ENCODE assay signal across 14 mouse cellular contexts in the genomic region with DNA sequence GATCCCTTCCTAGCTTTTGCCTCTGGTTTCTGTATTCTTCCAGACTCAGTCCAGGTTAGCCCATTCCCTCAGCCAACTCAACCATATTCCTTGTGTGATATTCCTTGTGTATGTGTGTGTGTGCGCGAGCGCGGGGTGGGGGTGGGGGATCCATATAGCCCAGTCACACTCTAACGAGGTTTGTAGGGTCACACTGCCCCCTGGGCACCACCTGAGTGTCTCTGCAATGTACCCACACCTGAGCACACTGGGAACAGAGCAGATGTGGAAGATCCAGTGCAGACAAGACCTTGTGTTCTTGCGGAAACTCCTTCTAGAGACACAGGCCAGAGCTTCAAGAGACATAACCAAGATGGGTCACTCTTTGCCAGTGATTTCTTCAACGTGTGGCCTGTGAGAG.
DNase-seq lines count a peak whose midpoint lies in the region; ATAC-seq and TF ChIP-seq lines count a peak whose summit lies in the region.
"Had no signal": no experiment of that assay in that cellular context is flagged by ENCODE, and none has a peak within 500 bp of the region (broad histone marks: within the 10 kb centered on the region; RNA-seq: fewer than 3 reads in every experiment).

No protein-coding gene starts in this region.

- ATAC-seq in heart, embryonic 11.5 days (replicated peaks; ENCODE audit: insufficient number of reproducible peaks, low FRiP score, low TSS enrichment), result no peak
- ATAC-seq in midbrain, embryonic 11.5 days (ENCODE audit: low FRiP score), result no peak

- no peak overlapping the region for H3K4me3 ChIP-seq in heart, adult 2 months
- H3K4me3 ChIP-seq in heart, embryonic 11.5 days (ENCODE audit: low read depth, low read length), result no peak overlapping the region
- H3K4me3 ChIP-seq in spleen, adult 2 months (ENCODE audit: extremely low read depth, insufficient read depth, insufficient read length), result no peak overlapping the region
- H3K4me3 ChIP-seq in midbrain, embryonic 11.5 days (ENCODE audit: low read depth, low read length), result no peak overlapping the region
- H3K4me3 ChIP-seq: heart, embryonic 15.5 days; limb, embryonic 10.5 days; megakaryocyte, embryonic 14.5 days had no signal

- 78% methylated on average over 7 of the region's 7 CpGs for WGBS in heart, adult 2 months
- 69% methylated on average over 7 of the region's 7 CpGs for WGBS in heart, embryonic 11.5 days (ENCODE audit: insufficient replicate concordance)
- 85% methylated on average over 7 of the region's 7 CpGs for WGBS in spleen, adult 2 months
- 68% methylated on average over 7 of the region's 7 CpGs for WGBS in midbrain, embryonic 11.5 days

- no peaks in the 10 kb centered on the region for H3K9me3 ChIP-seq in heart, embryonic 11.5 days (replicated peaks; ENCODE audit: control insufficient read depth, low read length)
- no peaks in the 10 kb centered on the region for H3K9me3 ChIP-seq in midbrain, embryonic 11.5 days (ENCODE audit: control insufficient read depth, low read length)
- H3K9me3 ChIP-seq: heart, embryonic 15.5 days; limb, embryonic 10.5 days; megakaryocyte, embryonic 14.5 days had no signal

- TF ChIP-seq POLR2A in heart, adult 2 months (IDR thresholded peaks at IDR 0.05; ENCODE audit: insufficient read depth, low read depth, low read length), result no peak
- TF ChIP-seq POLR2A in spleen, adult 2 months (IDR thresholded peaks at IDR 0.05; ENCODE audit: low read depth, low read length), result no peak

- H3K4me1 ChIP-seq in heart, adult 2 months (ENCODE audit: control insufficient read depth, insufficient read depth, low read length), result peaks cover 13% of the 10 kb centered on the region; the same call in 1 of the 2 replicates
- peaks cover 45% of the 10 kb centered on the region for H3K4me1 ChIP-seq in heart, embryonic 11.5 days (ENCODE audit: control insufficient read depth, insufficient read depth, low read length)
- H3K4me1 ChIP-seq in spleen, adult 2 months (ENCODE audit: control insufficient read depth, insufficient read depth, insufficient read length), result no peaks in the 10 kb centered on the region
- peaks cover 40% of the 10 kb centered on the region for H3K4me1 ChIP-seq in midbrain, embryonic 11.5 days (ENCODE audit: control insufficient read depth, insufficient read depth, low read length)

- peaks cover 3% of the 10 kb centered on the region for H3K79me2 ChIP-seq in heart, adult 2 months (replicated peaks; ENCODE audit: control insufficient read depth, insufficient read depth, low read length)

- DNase-seq in heart, adult 2 months, result no peak
- DNase-seq in spleen, adult 2 months (ENCODE audit: low read depth in 1 of 2, low spot score in 2 of 2), result no peak
- no peak for DNase-seq in spleen, postnatal 4 days (ENCODE audit: low spot score in 2 of 2)
- no peak for DNase-seq in midbrain, embryonic 11.5 days (ENCODE audit: low spot score, missing footprints)
- no peak for DNase-seq in right cerebral cortex, postnatal 14 days
- no peak for DNase-seq in embryo, embryonic 10.5 days (ENCODE audit: low spot score)
- DNase-seq in right cerebral cortex, postnatal 10 days (ENCODE audit: low spot score in 2 of 2), result no peak
- DNase-seq: cerebellum, adult 9-10 months; kidney, adult 18-20 months; lung, embryonic 14.5 days had no signal

- H3K4me2 ChIP-seq in heart, embryonic 11.5 days, result no peak overlapping the region
- H3K4me2 ChIP-seq in midbrain, embryonic 11.5 days, result no peak overlapping the region
- H3K4me2 ChIP-seq: heart, embryonic 15.5 days; lung, embryonic 14.5 days had no signal

- H3K27ac ChIP-seq in heart, adult 2 months, result no peak overlapping the region
- no peak overlapping the region for H3K27ac ChIP-seq in heart, embryonic 11.5 days (ENCODE audit: low read depth, low read length)
- H3K27ac ChIP-seq in spleen, adult 2 months (ENCODE audit: insufficient read depth, low read length), result no peak overlapping the region
- H3K27ac ChIP-seq in midbrain, embryonic 11.5 days (ENCODE audit: low read depth, low read length), result peak overlapping the region; percentile 45; the same call in 1 of the 2 replicates
- H3K27ac ChIP-seq: heart, embryonic 15.5 days; limb, embryonic 10.5 days had no signal

- no peak for TF ChIP-seq EP300 in heart, adult 2 months (IDR thresholded peaks at IDR 0.05; ENCODE audit: insufficient read depth, low read depth, low read length)

- TF ChIP-seq CTCF in heart, adult 2 months (IDR thresholded peaks at IDR 0.05), result peak; percentile 12; the same call in 1 of the 2 replicates
- peak; percentile 20; the same call in 1 of the 2 replicates for TF ChIP-seq CTCF in spleen, adult 2 months (IDR thresholded peaks at IDR 0.05; ENCODE audit: extremely low read depth, insufficient read depth, insufficient read length, insufficient replicate concordance)

- H3K27me3 ChIP-seq in heart, adult 2 months (ENCODE audit: control insufficient read depth, insufficient read depth, low read length), result no peaks in the 10 kb centered on the region
- no peaks in the 10 kb centered on the region for H3K27me3 ChIP-seq in heart, embryonic 11.5 days (ENCODE audit: control insufficient read depth, insufficient read depth, low read length)
- no peaks in the 10 kb centered on the region for H3K27me3 ChIP-seq in spleen, adult 2 months (ENCODE audit: control insufficient read depth, insufficient read depth, low read length)
- H3K27me3 ChIP-seq in midbrain, embryonic 11.5 days (ENCODE audit: control insufficient read depth, insufficient read depth, low read length), result no peaks in the 10 kb centered on the region
- H3K27me3 ChIP-seq: heart, embryonic 15.5 days; megakaryocyte, embryonic 14.5 days had no signal

- H3K9ac ChIP-seq in heart, adult 2 months (ENCODE audit: low read depth, low read length), result no peak overlapping the region
- no peak overlapping the region for H3K9ac ChIP-seq in heart, embryonic 11.5 days (ENCODE audit: low read depth, low read length)
- H3K9ac ChIP-seq in midbrain, embryonic 11.5 days (ENCODE audit: low read length), result no peak overlapping the region
- H3K9ac ChIP-seq: heart, embryonic 15.5 days; lung, embryonic 14.5 days had no signal

- intact Hi-C loops in heart, adult 2 months (cut with DNase I), result no loop called here

- no peaks in the 10 kb centered on the region; the same call in 1 of the 2 replicates for H3K36me3 ChIP-seq in heart, adult 2 months (ENCODE audit: control insufficient read depth, insufficient read depth, low read length)
- H3K36me3 ChIP-seq in heart, embryonic 11.5 days (ENCODE audit: control insufficient read depth, insufficient read depth, low read length), result peaks cover 3% of the 10 kb centered on the region; the same call in 1 of the 2 replicates
- H3K36me3 ChIP-seq in spleen, adult 2 months (ENCODE audit: control insufficient read depth, insufficient read depth, low read length), result no peaks in the 10 kb centered on the region
- peaks cover 6% of the 10 kb centered on the region; the same call in 1 of the 2 replicates for H3K36me3 ChIP-seq in midbrain, embryonic 11.5 days (ENCODE audit: control insufficient read depth, insufficient read depth, low read length)
- H3K36me3 ChIP-seq: heart, embryonic 15.5 days had no signal
